In genomic region chr9:107297658-107298057, GRCm38 (mm10) we compare ENCODE assay signal across 9 mouse cellular contexts. TPM values are rescaled to one million over a fixed set of nuclear protein-coding genes. Genes with fewer than 3 reads are reported as not detected.
DNase-seq lines count a peak whose midpoint lies in the region; ATAC-seq and TF ChIP-seq lines count a peak whose summit lies in the region.
"Had no signal": no experiment of that assay in that cellular context is flagged by ENCODE, and none has a peak within 500 bp of the region (broad histone marks: within the 10 kb centered on the region; RNA-seq: fewer than 3 reads in every experiment).

No protein-coding gene starts in this region.

- no peak for ATAC-seq in liver, embryonic 13.5 days (ENCODE audit: low read depth)
- ATAC-seq in stomach, postnatal 0 days (ENCODE audit: low FRiP score, low TSS enrichment), result no peak

- WGBS in cerebellum, adult 2 months, result 77% methylated on average over 4 of the region's 4 CpGs
- 56% methylated on average over 4 of the region's 4 CpGs for WGBS in liver, embryonic 13.5 days (ENCODE audit: insufficient replicate concordance)
- WGBS in stomach, postnatal 0 days, result 46% methylated on average over 4 of the region's 4 CpGs

- no peak overlapping the region for H3K27ac ChIP-seq in cerebellum, adult 2 months (ENCODE audit: insufficient read depth, low read length)
- H3K27ac ChIP-seq in liver, embryonic 13.5 days, result peak overlapping the region; percentile 95
- H3K27ac ChIP-seq in stomach, postnatal 0 days (replicated peaks), result peak overlapping the region; percentile 96

- H3K27me3 ChIP-seq in cerebellum, adult 2 months (ENCODE audit: control insufficient read depth, insufficient read depth, low read length), result no peaks in the 10 kb centered on the region
- peaks cover 6% of the 10 kb centered on the region; the same call in 1 of the 2 replicates for H3K27me3 ChIP-seq in liver, embryonic 13.5 days
- no peaks in the 10 kb centered on the region for H3K27me3 ChIP-seq in stomach, postnatal 0 days (ENCODE audit: control insufficient read depth, insufficient read depth, low read length)

- H3K9ac ChIP-seq in liver, embryonic 13.5 days, result peak overlapping the region; percentile 76
- H3K9ac ChIP-seq in stomach, postnatal 0 days (ENCODE audit: low read length), result peak overlapping the region; percentile 84

- H3K4me1 ChIP-seq in cerebellum, adult 2 months (ENCODE audit: control insufficient read depth, insufficient read depth, low read length), result peaks cover 5% of the 10 kb centered on the region; the same call in 1 of the 2 replicates
- peaks cover 75% of the 10 kb centered on the region for H3K4me1 ChIP-seq in liver, embryonic 13.5 days (replicated peaks)
- H3K4me1 ChIP-seq in stomach, postnatal 0 days (replicated peaks; ENCODE audit: control insufficient read depth, insufficient read depth), result peaks cover 8% of the 10 kb centered on the region; the same call in 1 of the 2 replicates

- peak overlapping the region; percentile 93 for H3K4me2 ChIP-seq in liver, embryonic 13.5 days
- H3K4me2 ChIP-seq in stomach, postnatal 0 days (replicated peaks; ENCODE audit: low read depth), result peak overlapping the region; percentile 74

- DNase-seq in cerebellum, adult 11-12 months, result peak; percentile 5
- no peak for DNase-seq in cerebellum, adult 2 months
- DNase-seq in testis, postnatal 10 days (ENCODE audit: low spot score), result peak; percentile 38
- DNase-seq in testis, postnatal 14 days (ENCODE audit: low spot score), result no peak
- DNase-seq in liver, embryonic 13.5 days, result no peak
- DNase-seq in stomach, postnatal 0 days (ENCODE audit: low spot score), result no peak
- DNase-seq in layer of hippocampus, adult 11-12 months (ENCODE audit: low spot score), result no peak
- no peak for DNase-seq in thymus, postnatal 4 days
- DNase-seq: right cerebral cortex, adult 18-20 months had no signal

- no peaks in the 10 kb centered on the region for H3K9me3 ChIP-seq in liver, embryonic 13.5 days (replicated peaks)
- no peaks in the 10 kb centered on the region for H3K9me3 ChIP-seq in stomach, postnatal 0 days (ENCODE audit: control insufficient read depth, low read length)

- H3K4me3 ChIP-seq in cerebellum, adult 2 months (replicated peaks; ENCODE audit: insufficient read depth, low read depth, low read length), result no peak overlapping the region
- peak overlapping the region; percentile 65 for H3K4me3 ChIP-seq in liver, embryonic 13.5 days (replicated peaks)
- peak overlapping the region; percentile 78 for H3K4me3 ChIP-seq in stomach, postnatal 0 days (ENCODE audit: low read depth, low read length)

- TF ChIP-seq POLR2A in cerebellum, adult 2 months (IDR thresholded peaks at IDR 0.05; ENCODE audit: borderline replicate concordance, insufficient read depth, low read length), result no peak

- peaks cover 29% of the 10 kb centered on the region for H3K36me3 ChIP-seq in liver, embryonic 13.5 days
- H3K36me3 ChIP-seq in stomach, postnatal 0 days (ENCODE audit: control insufficient read depth, insufficient read depth, low read length), result peaks cover 28% of the 10 kb centered on the region

- TF ChIP-seq EP300 in stomach, postnatal 0 days (optimal IDR thresholded peaks at IDR 0.05), result no peak

- TF ChIP-seq CTCF in cerebellum, adult 2 months (IDR thresholded peaks at IDR 0.05; ENCODE audit: borderline replicate concordance, insufficient read depth, low read depth, low read length), result no peak
- TF ChIP-seq CTCF in stomach, postnatal 0 days (IDR thresholded peaks at IDR 0.05; ENCODE audit: low read depth), result no peak

RNA-seq across cellular contexts. Expression of gene Cish, which starts 1.8 kb away (rescaled TPM):
- 4.1 and 4.3 TPM in 2 replicates for polyA plus RNA-seq in cerebellum, adult 2 months (2012; rRNA removed)
- 10.7 and 12.2 TPM in 2 replicates for polyA plus RNA-seq in liver, embryonic 13.5 days (2015; fragmentation: Nextera tagmentation; extraction: Ambion mirVana)
- polyA plus RNA-seq in stomach, postnatal 0 days (2015; fragmentation: Nextera tagmentation; extraction: Ambion mirVana), result 30.8 and 32.2 TPM in 2 replicates

RNA-seq across cellular contexts. Expression of gene Mapkapk3, which starts 8.0 kb away (rescaled TPM):
- polyA plus RNA-seq in cerebellum, adult 2 months (2012; rRNA removed), result 10.5 and 11.7 TPM in 2 replicates
- 9.1 and 10.2 TPM in 2 replicates for polyA plus RNA-seq in liver, embryonic 13.5 days (2015; fragmentation: Nextera tagmentation; extraction: Ambion mirVana)
- 32.0 and 37.4 TPM in 2 replicates for polyA plus RNA-seq in stomach, postnatal 0 days (2015; fragmentation: Nextera tagmentation; extraction: Ambion mirVana)

RNA-seq across cellular contexts. Expression of gene Hemk1, which starts 40.5 kb away (rescaled TPM):
- 27.8 and 31.7 TPM in 2 replicates for polyA plus RNA-seq in cerebellum, adult 2 months (2012; rRNA removed)
- 3.6 and 3.8 TPM in 2 replicates for polyA plus RNA-seq in liver, embryonic 13.5 days (2015; fragmentation: Nextera tagmentation; extraction: Ambion mirVana)
- 5.3 and 6.7 TPM in 2 replicates for polyA plus RNA-seq in stomach, postnatal 0 days (2015; fragmentation: Nextera tagmentation; extraction: Ambion mirVana)

RNA-seq across cellular contexts. Expression of gene 6430571L13Rik, which starts 42.7 kb away (rescaled TPM):
- polyA plus RNA-seq in cerebellum, adult 2 months (2012; rRNA removed), result 44.9 and 52.5 TPM in 2 replicates
- polyA plus RNA-seq in liver, embryonic 13.5 days (2015; fragmentation: Nextera tagmentation; extraction: Ambion mirVana), result 0.03 and 0.09 TPM in 2 replicates
- polyA plus RNA-seq in stomach, postnatal 0 days (2015; fragmentation: Nextera tagmentation; extraction: Ambion mirVana), result 0.63 and 0.73 TPM in 2 replicates

Comparison
In these comparisons a context has a peak if more than half of its experiments do, and no peak if none do; other contexts are left out.
1. DNase-seq: peak in cerebellum, adult 11-12 months (single experiment) and testis, postnatal 10 days (single experiment); none in cerebellum, adult 2 months (0 of 2), testis, postnatal 14 days (single experiment), liver, embryonic 13.5 days (single experiment), stomach, postnatal 0 days (single experiment), layer of hippocampus, adult 11-12 months (single experiment) and thymus, postnatal 4 days (single experiment).